Mouse (Mus musculus) G1E (cell line): Measurements from ENCODE around the gene Dram2.

Experiments used
- CTCF ChIP-seq: IDR thresholded peaks from 2 replicates; pipeline ENCODE4 v1.5.1; 2012; ENCODE audit warnings: low read depth, low read length, inconsistent platforms, mixed read lengths
- GATA1 ChIP-seq: IDR thresholded peaks from 2 replicates; pipeline ENCODE4 v1.6.1; 2012; ENCODE audit warnings: borderline replicate concordance, low read length, inconsistent platforms, mixed read lengths
- GATA2 ChIP-seq: IDR thresholded peaks from 2 replicates; pipeline ENCODE4 v1.6.1; 2012; ENCODE audit warnings: low read depth, low read length, inconsistent platforms, borderline replicate concordance
- POLR2AphosphoS5 ChIP-seq: IDR thresholded peaks from 2 replicates; pipeline ENCODE4 v1.6.1; 2012; ENCODE audit warnings: low read depth, low read length, inconsistent platforms; ENCODE audit not compliant: insufficient replicate concordance
- TAL1 ChIP-seq: conservative IDR thresholded peaks from 2 replicates; pipeline ENCODE4 v1.6.1; 2012; ENCODE audit warnings: low read depth, low read length, inconsistent platforms, mixed read lengths

GRCm38 (mm10) chr3:106522730-106523129, 24.9 kb upstream of the Dram2 start:
- no peak for TF ChIP-seq TAL1
- TF ChIP-seq CTCF: no peak
- TF ChIP-seq GATA2: no peak
- no peak for TF ChIP-seq GATA1
- no peak for TF ChIP-seq POLR2AphosphoS5
